Mouse (Mus musculus) liver, embryonic 16.5 days (tissue): ENCODE results near the gene Gpr180. TPM values are rescaled to one million over a fixed set of nuclear protein-coding genes. Genes with fewer than 3 reads are reported as not detected.

Experiments used
- ATAC-seq: fragments of 200-750 bp; cut with Nextera tagmentation; 2 replicates; pipeline ENCODE4 v1.8.0; 2017; ENCODE audit warnings: low read depth, mild to moderate bottlenecking, moderate number of reproducible peaks, moderate library complexity
- H3K27ac ChIP-seq: fragments of 300-500 bp; sonication (generic); 2 replicates; pipeline ENCODE4 v1.5.1; 2014; ENCODE audit warnings: mild to moderate bottlenecking, low read length
- H3K27me3 ChIP-seq: fragments of 300-500 bp; sonication (generic); 2 replicates; pipeline ENCODE4 v1.6.1; 2014; ENCODE audit warnings: low read depth, low read length, mixed read lengths; ENCODE audit not compliant: control insufficient read depth, insufficient read depth
- H3K36me3 ChIP-seq: fragments of 300-500 bp; sonication (generic); 2 replicates; pipeline ENCODE4 v1.6.1; 2014; ENCODE audit warnings: mild to moderate bottlenecking; ENCODE audit not compliant: control insufficient read depth, insufficient read depth
- H3K4me1 ChIP-seq: fragments of 300-500 bp; sonication (generic); 2 replicates; pipeline ENCODE4 v1.6.1; 2014; ENCODE audit warnings: low read depth, low read length, mixed read lengths; ENCODE audit not compliant: control insufficient read depth
- H3K4me2 ChIP-seq: fragments of 300-500 bp; sonication (generic); 2 replicates; pipeline ENCODE4 v1.6.1; 2014; ENCODE audit warnings: low read depth, low read length, mixed read lengths
- H3K4me3 ChIP-seq: fragments of 300-500 bp; sonication (generic); 2 replicates; pipeline ENCODE4 v1.5.1; 2014; ENCODE audit warnings: low read depth, mild to moderate bottlenecking, low read length
- H3K9ac ChIP-seq: fragments of 300-500 bp; sonication (generic); 2 replicates; pipeline ENCODE4 v1.6.1; 2014; ENCODE audit warnings: low read depth, low read length
- H3K9me3 ChIP-seq: fragments of 300-500 bp; sonication (generic); replicated peaks from 2 replicates; pipeline ENCODE4 v1.6.1; 2016; ENCODE audit warnings: low read length; ENCODE audit not compliant: control insufficient read depth
- WGBS: fragments of 180-500 bp; shearing (Covaris S2); extraction: QIAGEN DNeasy Blood & Tissue Kit; methylation state at CpG from one replicate; pipeline ENCODE4 v1.1.7; 2014; ENCODE audit not compliant: insufficient replicate concordance; 5-methylcytosine and 5-hydroxymethylcytosine counted together
- polyA plus RNA-seq: library from polyadenylated mRNA; unstranded; fragments of >200 nt; fragmentation: Nextera tagmentation; extraction: Ambion mirVana; gene quantifications from 2 replicates; pipeline ENCODE4 v1.2.1, GENCODE M21; 2015

Gene Gpr180
- polyA plus RNA-seq, 1 experiment from 2014 or later, result 10.0 TPM

GRCm38 (mm10) chr14:118193001-118193628, 56.2 kb downstream of the Gpr180 start:
- Histone ChIP-seq H3K9ac (no peak overlapping the region), H3K27ac (no peak overlapping the region), H3K36me3 (no peaks in the 10 kb centered on the region), H3K4me1 (no peaks in the 10 kb centered on the region; the same call in none of the 2 replicates), H3K27me3 (no peaks in the 10 kb centered on the region; the same call in none of the 2 replicates), H3K4me3 (no peak overlapping the region), H3K9me3 (no peaks in the 10 kb centered on the region), H3K4me2 (no peak overlapping the region)
- 42% methylated on average over 10 of the region's 10 CpGs for WGBS
- ATAC-seq, result no peak

DNA sequence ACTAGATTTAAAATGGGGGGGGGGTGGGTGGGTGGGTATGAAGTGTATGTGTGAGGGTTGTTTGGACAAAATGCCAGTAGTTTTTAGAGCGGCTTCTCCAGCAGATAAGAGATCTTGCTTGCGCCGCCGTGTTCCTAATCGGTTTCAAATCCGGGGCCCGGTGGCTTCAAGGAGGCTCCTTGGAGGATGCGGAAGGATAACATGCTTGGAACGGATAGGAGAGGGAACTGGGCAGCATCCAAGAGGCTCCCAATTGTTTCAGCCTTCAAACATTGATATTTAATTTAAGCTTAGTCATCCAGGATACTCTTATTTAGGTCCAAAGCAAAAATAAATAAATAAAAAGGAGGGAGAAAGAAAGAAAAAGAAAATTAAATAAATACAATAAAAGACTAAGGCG, 56.7 kb downstream of the Gpr180 start:
- Histone ChIP-seq H3K9ac (no peak overlapping the region), H3K27ac (no peak overlapping the region), H3K36me3 (no peaks in the 10 kb centered on the region), H3K4me3 (no peak overlapping the region), H3K4me1 (no peaks in the 10 kb centered on the region; the same call in none of the 2 replicates), H3K9me3 (no peaks in the 10 kb centered on the region), H3K4me2 (no peak overlapping the region; the same call in 1 of the 2 replicates), H3K27me3 (no peaks in the 10 kb centered on the region; the same call in none of the 2 replicates)
- 39% methylated on average over 10 of the region's 10 CpGs for WGBS
- no peak for ATAC-seq

DNA sequence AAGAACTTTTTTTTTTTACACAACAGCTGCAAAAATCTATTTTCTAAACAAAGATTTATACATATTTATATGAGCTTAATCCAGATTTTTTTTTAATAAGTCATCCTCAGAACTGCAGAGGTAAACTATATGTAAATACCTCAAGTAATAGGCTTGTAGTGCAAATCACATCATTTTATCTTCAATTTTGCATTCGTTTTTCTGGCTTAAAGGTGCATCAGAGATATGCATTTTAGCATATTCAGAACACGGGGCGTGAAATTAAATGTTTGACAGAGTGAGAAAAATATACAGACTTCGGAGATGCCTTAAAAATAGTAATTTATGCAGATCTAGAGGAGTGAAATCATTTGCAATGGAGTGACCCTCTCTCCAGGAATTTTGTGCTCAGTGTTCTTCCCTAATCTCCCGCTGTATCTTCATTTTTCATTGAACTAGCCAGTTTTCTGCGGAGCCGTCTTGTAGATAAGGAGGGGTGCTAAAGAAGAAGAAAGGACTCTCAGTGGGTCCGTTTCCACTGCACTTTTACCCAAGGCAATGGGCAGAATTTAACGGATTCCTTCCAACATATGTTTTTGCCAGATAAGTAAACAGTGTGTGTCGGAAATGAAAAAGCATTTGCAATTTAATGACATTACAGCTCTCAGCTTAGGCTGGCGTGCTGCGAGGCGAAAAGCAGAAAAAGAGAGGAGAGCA, 57.4 kb downstream of the Gpr180 start:
- H3K4me3 ChIP-seq, result no peak overlapping the region

DNA sequence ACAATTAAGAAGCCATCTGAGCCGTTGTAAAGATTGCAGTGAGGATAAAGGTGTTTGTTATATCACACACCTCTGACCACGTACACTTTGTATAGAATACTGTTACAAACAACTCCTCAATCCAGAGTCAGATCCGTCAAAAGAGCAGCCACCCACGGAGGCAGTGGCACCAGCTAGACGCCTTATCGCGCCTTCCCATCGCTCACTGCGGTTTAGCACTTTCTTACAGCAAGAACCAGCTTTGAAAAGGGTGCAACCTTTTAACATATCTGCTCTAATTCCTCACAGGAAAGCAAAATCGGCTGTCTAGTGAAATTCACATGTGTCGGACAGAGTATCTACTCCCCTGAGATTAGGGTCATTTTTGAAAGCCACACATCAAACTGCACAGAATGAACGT, 60.1 kb downstream of the Gpr180 start:
- H3K4me3 ChIP-seq, result no peak overlapping the region
- no peaks in the 10 kb centered on the region for H3K36me3 ChIP-seq
- H3K27me3 ChIP-seq, result no peaks in the 10 kb centered on the region; the same call in none of the 2 replicates
- H3K9ac ChIP-seq, result no peak overlapping the region
- H3K4me1 ChIP-seq, result no peaks in the 10 kb centered on the region; the same call in none of the 2 replicates
- H3K27ac ChIP-seq, result no peak overlapping the region
- H3K9me3 ChIP-seq, result no peaks in the 10 kb centered on the region
- H3K4me2 ChIP-seq, result no peak overlapping the region
- 45% methylated on average over 12 of the region's 12 CpGs for WGBS
- no peak for ATAC-seq

More for the DNA sequence above, 57.4 kb downstream of the Gpr180 start:
- Histone ChIP-seq H3K9ac (no peak overlapping the region), H3K4me1 (no peaks in the 10 kb centered on the region; the same call in none of the 2 replicates), H3K9me3 (no peaks in the 10 kb centered on the region), H3K27me3 (no peaks in the 10 kb centered on the region; the same call in none of the 2 replicates), H3K27ac (no peak overlapping the region), H3K36me3 (no peaks in the 10 kb centered on the region), H3K4me2 (peak overlapping the region; percentile 37)
- peak; percentile 41; the same call in 1 of the 2 replicates for ATAC-seq
- WGBS, result 30% methylated on average over 13 of the region's 13 CpGs

GRCm38 (mm10) chr14:118200731-118201130, 63.8 kb downstream of the Gpr180 start:
- 56% methylated on average over 3 of the region's 3 CpGs for WGBS
- H3K4me3 ChIP-seq, result no peak overlapping the region
- no peaks in the 10 kb centered on the region for H3K36me3 ChIP-seq
- ATAC-seq, result no peak
- H3K9me3 ChIP-seq, result peaks cover 3% of the 10 kb centered on the region; the same call in 1 of the 2 replicates
- H3K27ac ChIP-seq, result no peak overlapping the region
- no peak overlapping the region for H3K4me2 ChIP-seq
- H3K27me3 ChIP-seq, result no peaks in the 10 kb centered on the region; the same call in 1 of the 2 replicates
- H3K9ac ChIP-seq, result no peak overlapping the region
- H3K4me1 ChIP-seq, result no peaks in the 10 kb centered on the region

DNA sequence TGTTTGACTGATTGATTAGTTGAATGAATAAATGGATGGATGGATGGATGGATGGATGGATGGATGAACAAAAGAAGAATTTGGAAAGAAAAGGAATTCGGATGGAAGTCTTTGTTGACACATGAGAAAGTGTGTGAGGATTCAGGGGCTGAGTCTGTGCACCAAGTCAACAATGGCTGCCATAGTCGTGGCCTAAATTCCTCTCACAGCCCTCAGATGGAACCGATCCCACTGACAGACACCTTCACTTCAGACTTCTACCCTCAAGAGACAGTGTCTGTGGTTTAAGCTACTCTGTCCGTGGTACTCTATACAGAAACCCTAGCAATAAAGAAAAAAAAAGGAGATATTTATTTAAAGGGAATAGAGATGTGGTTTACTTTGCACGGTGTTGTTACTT, 65.0 kb downstream of the Gpr180 start:
- WGBS, result 67% methylated on average over 5 of the region's 5 CpGs
- H3K4me2 ChIP-seq, result no peak overlapping the region
- no peak overlapping the region for H3K27ac ChIP-seq
- no peaks in the 10 kb centered on the region for H3K36me3 ChIP-seq
- peaks cover 3% of the 10 kb centered on the region; the same call in 1 of the 2 replicates for H3K9me3 ChIP-seq
- no peak overlapping the region for H3K9ac ChIP-seq
- no peaks in the 10 kb centered on the region for H3K4me1 ChIP-seq
- ATAC-seq, result no peak
- H3K27me3 ChIP-seq, result no peaks in the 10 kb centered on the region
- no peak overlapping the region for H3K4me3 ChIP-seq

- no peaks in the 10 kb centered on the region for H3K27me3 ChIP-seq
- H3K36me3 ChIP-seq, result no peaks in the 10 kb centered on the region
- WGBS, result 63% methylated on average over 7 of the region's 7 CpGs
- H3K4me3 ChIP-seq, result no peak overlapping the region
- peaks cover 3% of the 10 kb centered on the region; the same call in 1 of the 2 replicates for H3K9me3 ChIP-seq
- no peak overlapping the region for H3K4me2 ChIP-seq
- no peaks in the 10 kb centered on the region for H3K4me1 ChIP-seq
- H3K9ac ChIP-seq, result no peak overlapping the region
- ATAC-seq, result no peak
- no peak overlapping the region for H3K27ac ChIP-seq
Observed at GRCm38 (mm10) chr14:118203031-118203430, 66.1 kb downstream of the Gpr180 start.

- Histone ChIP-seq H3K27me3 (no peaks in the 10 kb centered on the region), H3K36me3 (no peaks in the 10 kb centered on the region), H3K4me3 (no peak overlapping the region), H3K4me2 (no peak overlapping the region), H3K9ac (no peak overlapping the region), H3K4me1 (no peaks in the 10 kb centered on the region), H3K9me3 (peaks cover 3% of the 10 kb centered on the region; the same call in 1 of the 2 replicates), H3K27ac (no peak overlapping the region)
- WGBS, result 59% methylated on average over 3 of the region's 3 CpGs
- no peak for ATAC-seq
Observed at GRCm38 (mm10) chr14:118207347-118207746, 70.4 kb downstream of the Gpr180 start.

GRCm38 (mm10) chr14:118209642-118210041, 72.7 kb downstream of the Gpr180 start:
- H3K27ac ChIP-seq, result no peak overlapping the region
- no peak overlapping the region for H3K4me2 ChIP-seq
- 17% methylated on average over 5 of the region's 5 CpGs for WGBS
- ATAC-seq, result no peak
- H3K4me3 ChIP-seq, result no peak overlapping the region
- no peaks in the 10 kb centered on the region for H3K9me3 ChIP-seq
- H3K9ac ChIP-seq, result no peak overlapping the region
- no peaks in the 10 kb centered on the region for H3K4me1 ChIP-seq
- no peaks in the 10 kb centered on the region for H3K36me3 ChIP-seq
- no peaks in the 10 kb centered on the region; the same call in 1 of the 2 replicates for H3K27me3 ChIP-seq
